Mouse (Mus musculus) CH12.LX (cell line): ENCODE results near the gene Cops3. TPM values are rescaled to one million over a fixed set of nuclear protein-coding genes. Genes with fewer than 3 reads are reported as not detected.

Experiments used
- DNase-seq: peaks from one replicate; pipeline ENCODE4 v3.0.0-alpha.2; 2013; ENCODE audit errors: extremely low read depth
- H3K27ac ChIP-seq: 2 replicates; pipeline ENCODE4 v1.5.1; 2012; ENCODE audit warnings: low read depth, mild to moderate bottlenecking, control low read depth, moderate library complexity; ENCODE audit not compliant: insufficient read depth
- H3K27me3 ChIP-seq: replicated peaks from 2 replicates; pipeline ENCODE3; 2012; ENCODE audit warnings: inconsistent platforms
- H3K36me3 ChIP-seq, 2 experiments: replicated peaks in 1 of 2; 2 replicates each; pipeline versions ENCODE3 to v1.6.1; 2012; ENCODE audit warnings: inconsistent platforms in 1 of 2, low read length in 1 of 2, mild to moderate bottlenecking in 1 of 2, mixed read lengths in 1 of 2, moderate library complexity in 1 of 2; ENCODE audit not compliant: control insufficient read depth in 1 of 2, insufficient read depth in 1 of 2
- H3K4me1 ChIP-seq, 2 experiments: 2 replicates each; pipeline ENCODE4 v1.6.1; 2012; ENCODE audit warnings: inconsistent platforms in 1 of 2, moderate library complexity in 1 of 2; ENCODE audit not compliant: insufficient read depth in 2 of 2, control insufficient read depth in 1 of 2
- H3K4me2 ChIP-seq: 2 replicates; pipeline ENCODE4 v1.6.1; 2012; ENCODE audit warnings: low read depth, mild to moderate bottlenecking, control low read depth; ENCODE audit not compliant: poor library complexity, insufficient read depth, severe bottlenecking
- H3K4me3 ChIP-seq, 3 experiments: fragments of 150-350 bp in 1 of 3; sonication (generic) in 1 of 3; replicated peaks in 1 of 3; 2 replicates each; pipeline versions ENCODE3 to v1.5.1; 2011 to 2012; ENCODE audit warnings: low read depth in 2 of 3, low read length in 2 of 3, mild to moderate bottlenecking in 2 of 3, moderate library complexity in 2 of 3, control low read depth in 1 of 3, improper control_type of control experiment in 1 of 3, inconsistent platforms in 1 of 3, mixed read lengths in 1 of 3; ENCODE audit not compliant: poor library complexity in 1 of 3
- H3K79me2 ChIP-seq: replicated peaks from 2 replicates; pipeline ENCODE4 v1.6.1; 2012; ENCODE audit warnings: mild to moderate bottlenecking, moderate library complexity; ENCODE audit not compliant: control insufficient read depth, poor library complexity, insufficient read depth, severe bottlenecking; ENCODE audit errors: extremely low read depth
- H3K9ac ChIP-seq: 2 replicates; pipeline ENCODE4 v1.6.1; 2012; ENCODE audit warnings: low read depth, mild to moderate bottlenecking, control low read depth, moderate library complexity; ENCODE audit not compliant: insufficient read depth
- H3K9me3 ChIP-seq: replicated peaks from 2 replicates; pipeline ENCODE3; 2012; ENCODE audit warnings: low read length, inconsistent platforms, mixed read lengths
- BHLHE40 ChIP-seq: IDR thresholded peaks from 2 replicates; pipeline ENCODE4 v1.6.1; 2011; ENCODE audit warnings: mild to moderate bottlenecking, low read depth, low read length, improper control_type of control experiment
- CTCF ChIP-seq, 2 experiments: IDR thresholded peaks in 1 of 2; conservative IDR thresholded peaks in 1 of 2; 2 replicates each; pipeline ENCODE4 v1.5.1; 2011 to 2012; ENCODE audit warnings: low read depth in 2 of 2, low read length in 2 of 2, improper control_type of control experiment in 1 of 2, inconsistent platforms in 1 of 2, mild to moderate bottlenecking in 1 of 2, moderate library complexity in 1 of 2
- ETS1 ChIP-seq: conservative IDR thresholded peaks from 2 replicates; pipeline ENCODE4 v1.6.1; 2012; ENCODE audit warnings: low read depth, mild to moderate bottlenecking, inconsistent platforms, low read length, improper control_type of control experiment, moderate library complexity
- IRF4 ChIP-seq: IDR thresholded peaks from 2 replicates; pipeline ENCODE4 v1.6.1; 2014; ENCODE audit warnings: low read depth, mild to moderate bottlenecking, inconsistent platforms, low read length, improper control_type of control experiment
- KAT2A ChIP-seq: IDR thresholded peaks from 2 replicates; pipeline ENCODE4 v1.6.1; 2012; ENCODE audit warnings: low read length, improper control_type of control experiment, inconsistent platforms; ENCODE audit not compliant: insufficient replicate concordance
- MAFK ChIP-seq: IDR thresholded peaks from 2 replicates; pipeline ENCODE4 v1.6.1; 2011; ENCODE audit warnings: low read length, improper control_type of control experiment; ENCODE audit not compliant: insufficient replicate concordance
- MAZ ChIP-seq: IDR thresholded peaks from 2 replicates; pipeline ENCODE4 v1.6.1; 2012; ENCODE audit warnings: low read depth, mild to moderate bottlenecking, inconsistent platforms, low read length, improper control_type of control experiment, moderate library complexity
- MYC ChIP-seq: IDR thresholded peaks from 2 replicates; pipeline ENCODE4 v1.6.1; 2011; ENCODE audit warnings: low read depth, mild to moderate bottlenecking, improper control_type of control experiment, low read length
- NRF1 ChIP-seq: IDR thresholded peaks from 2 replicates; pipeline ENCODE4 v1.6.1; 2014; ENCODE audit warnings: low read depth, mild to moderate bottlenecking, inconsistent platforms, low read length, improper control_type of control experiment, moderate library complexity
- PAX5 ChIP-seq: IDR thresholded peaks from 2 replicates; pipeline ENCODE4 v1.6.1; 2012; ENCODE audit warnings: low read length, inconsistent platforms, mixed read lengths
- POLR2AphosphoS2 ChIP-seq: IDR thresholded peaks from 2 replicates; pipeline ENCODE4 v1.6.1; 2011; ENCODE audit warnings: low read depth, low read length, improper control_type of control experiment
- RCOR1 ChIP-seq: conservative IDR thresholded peaks from 2 replicates; pipeline ENCODE4 v1.6.1; 2012; ENCODE audit warnings: low read depth, mild to moderate bottlenecking, inconsistent platforms, low read length, improper control_type of control experiment
- SIN3A ChIP-seq: IDR thresholded peaks from 2 replicates; pipeline ENCODE4 v1.6.1; 2012; ENCODE audit warnings: low read length, improper control_type of control experiment, inconsistent platforms
- TCF12 ChIP-seq: IDR thresholded peaks from 2 replicates; pipeline ENCODE4 v1.6.1; 2014; ENCODE audit warnings: low read depth, mild to moderate bottlenecking, inconsistent platforms, low read length, improper control_type of control experiment
- UBTF ChIP-seq: IDR thresholded peaks from 2 replicates; pipeline ENCODE4 v1.6.1; 2012; ENCODE audit warnings: low read depth, mild to moderate bottlenecking, inconsistent platforms, low read length, improper control_type of control experiment, moderate library complexity
- USF2 ChIP-seq: conservative IDR thresholded peaks from 2 replicates; pipeline ENCODE4 v1.6.1; 2011; ENCODE audit warnings: low read depth, low read length, improper control_type of control experiment
- dilution Hi-C: fragments of 300-500 bp; cut with MboI; formaldehyde crosslinking; loops from 2 replicates; pipeline ENCODE4 v1.14.3; 2020; ENCODE audit warnings: low sequenced_read_pairs; ENCODE audit not compliant: extremely low pct_unique_long_range_greater_than_20kb, extremely low pct_ligation_motif_present
- in situ Hi-C: fragments of 300-500 bp; cut with MboI; formaldehyde crosslinking; loops from 3 replicates; pipeline ENCODE4 v1.14.3; 2019; ENCODE audit warnings: low sequenced_read_pairs, low pct_ligation_motif_present, low pct_unique_long_range_greater_than_20kb, mixed read lengths
- polyA plus RNA-seq: library from polyadenylated mRNA; unstranded; fragments of >175 nt; gene quantifications from 2 replicates; pipeline ENCODE4 v1.2.1, GENCODE M21; 2012; ENCODE audit warnings: low read depth; ENCODE audit not compliant: insufficient read length
- total RNA-seq, 2 experiments: library from RNA; depleted of rRNA; stranded (reverse); fragments of 300-350 nt in 1 of 2; fragments of >200 nt in 1 of 2; gene quantifications; 2 replicates each; pipeline ENCODE4 v1.2.3; 2012 to 2014

Gene Cops3
- total and polyA plus RNA-seq, 3 experiments = 128 to 317 (median 267) TPM

DNA sequence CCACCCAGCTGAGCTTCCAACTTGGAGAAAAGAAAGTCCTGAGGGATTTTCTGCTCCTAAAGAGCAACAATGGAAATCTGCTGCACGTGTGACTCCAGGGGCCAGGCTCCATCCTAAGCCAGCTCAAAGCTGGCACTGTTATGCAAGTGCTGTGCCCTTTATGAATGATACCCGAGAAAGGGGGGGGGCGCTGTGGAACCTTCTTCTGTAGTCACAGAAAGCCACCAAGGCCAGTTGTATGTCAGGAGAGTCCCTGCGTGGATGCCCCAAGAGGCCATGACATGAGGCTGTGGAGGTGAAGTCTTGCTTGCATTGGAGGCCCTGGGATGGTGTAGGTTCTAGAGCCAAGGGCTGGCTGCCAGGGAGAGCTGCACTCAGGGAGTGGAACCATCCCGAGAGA, 48.5 kb upstream of the Cops3 start:
- peaks cover 1% of the 10 kb centered on the region for H3K27me3 ChIP-seq
- no peak overlapping the region for H3K4me3 ChIP-seq
- no peaks in the 10 kb centered on the region for H3K36me3 ChIP-seq
- no peak overlapping the region for H3K27ac ChIP-seq
- TF ChIP-seq TCF12 (no peak), PAX5 (no peak), MYC (no peak), BHLHE40 (no peak), IRF4 (no peak), ETS1 (no peak), POLR2AphosphoS2 (no peak), UBTF (no peak), RCOR1 (no peak), SIN3A (no peak), NRF1 (no peak), CTCF (conservative IDR thresholded peaks at IDR 0.05 in 1 of 2, IDR thresholded peaks at IDR 0.05 in 1 of 2; ENCODE audit: low read depth in 2 of 2, low read length in 2 of 2) (no peak), MAFK (no peak), MAZ (no peak), KAT2A (no peak), USF2 (no peak)
- TF ChIP-seq, all 38 proteins: peak for 0
- Histone ChIP-seq H3K4me2 (no peak overlapping the region), H3K9ac (no peak overlapping the region), H3K9me3 (peaks cover 15% of the 10 kb centered on the region), H3K4me1 (peaks cover 2 to 25% of the 10 kb centered on the region in 2 experiments; a peak in 2 of 4 replicates), H3K79me2 (no peaks in the 10 kb centered on the region)
- dilution Hi-C loops (no loop called here), in situ Hi-C loops (no loop called here)
- no peak for DNase-seq

GRCm38 (mm10) chr11:59886952-59887351, 47.3 kb upstream of the Cops3 start:
- dilution Hi-C loops = no loop called here
- peaks cover 1% of the 10 kb centered on the region for H3K27me3 ChIP-seq
- peaks cover 15% of the 10 kb centered on the region for H3K9me3 ChIP-seq
- DNase-seq = no peak
- H3K4me2 ChIP-seq = no peak overlapping the region
- TF ChIP-seq ETS1 = no peak
- TF ChIP-seq UBTF = no peak
- no peaks in the 10 kb centered on the region for H3K36me3 ChIP-seq
- no peak overlapping the region for H3K27ac ChIP-seq
- in situ Hi-C loops = no loop called here
- no peak overlapping the region for H3K9ac ChIP-seq
- no peak overlapping the region for H3K4me3 ChIP-seq
- H3K4me1 ChIP-seq = peaks cover 2 to 21% of the 10 kb centered on the region in 2 experiments; a peak in 2 of 4 replicates
- no peaks in the 10 kb centered on the region for H3K79me2 ChIP-seq
